Mouse (Mus musculus) stomach, postnatal 0 days (tissue): Measurements from ENCODE around the gene Gm10097.

Experiments
- CTCF ChIP-seq: IDR thresholded peaks from 2 replicates; pipeline ENCODE4 v1.5.1; 2016; ENCODE audit warnings: antibody characterized with exemption, low read depth, mild to moderate bottlenecking, moderate library complexity
- EP300 ChIP-seq: optimal IDR thresholded peaks from 2 replicates; pipeline ENCODE3; 2016; ENCODE audit warnings: antibody characterized with exemption

- TF ChIP-seq EP300 (no peak), CTCF (no peak)
Measured at GRCm38 (mm10) chr10:5097754-5098137, 28.8 kb downstream of the Gm10097 start.
